Mouse (Mus musculus): Measurements from ENCODE around the gene Hfm1.

Gene Hfm1

GRCm38 (mm10) chr5:106833025-106833424, 93.1 kb downstream of the Hfm1 start:
- no peak for DNase-seq

GRCm38 (mm10) chr5:106831401-106831800, 94.7 kb downstream of the Hfm1 start:
- no peak for DNase-seq

GRCm38 (mm10) chr5:106830775-106831174, 95.3 kb downstream of the Hfm1 start:
- no peak for DNase-seq

GRCm38 (mm10) chr5:106826740-106827139, 99.4 kb downstream of the Hfm1 start:
- DNase-seq: no peak

- peak; percentile 19 for DNase-seq
Observed at GRCm38 (mm10) chr5:106826044-106826443, 100.1 kb downstream of the Hfm1 start.

- peak; percentile 57 for DNase-seq
Observed at GRCm38 (mm10) chr5:106825301-106825853, 100.7 kb downstream of the Hfm1 start.

- DNase-seq: no peak
Observed at GRCm38 (mm10) chr5:106824716-106825115, 101.4 kb downstream of the Hfm1 start.

GRCm38 (mm10) chr5:106819630-106820029, 106.5 kb downstream of the Hfm1 start:
- DNase-seq: no peak

- DNase-seq: no peak
Observed at GRCm38 (mm10) chr5:106815923-106816654, 110.0 kb downstream of the Hfm1 start.

GRCm38 (mm10) chr5:106814611-106815010, 111.5 kb downstream of the Hfm1 start:
- no peak for DNase-seq

- DNase-seq: peak; percentile 88
Observed at GRCm38 (mm10) chr5:106803094-106803493, 123.0 kb downstream of the Hfm1 start.

- peak; percentile 94 for DNase-seq
Observed at GRCm38 (mm10) chr5:106801886-106802798, 124.0 kb downstream of the Hfm1 start.

GRCm38 (mm10) chr5:106801215-106801863, 124.8 kb downstream of the Hfm1 start:
- DNase-seq: no peak

GRCm38 (mm10) chr5:106797896-106798295, 128.2 kb downstream of the Hfm1 start:
- no peak for DNase-seq

GRCm38 (mm10) chr5:106791241-106791572, 134.9 kb downstream of the Hfm1 start:
- DNase-seq: peak; percentile 53

- no peak for DNase-seq
Observed at GRCm38 (mm10) chr5:106790496-106791240, 135.5 kb downstream of the Hfm1 start.

Measured in thymus, postnatal 4 days (tissue).